8 mouse cellular contexts compared by ENCODE assay signal in the genomic region with DNA sequence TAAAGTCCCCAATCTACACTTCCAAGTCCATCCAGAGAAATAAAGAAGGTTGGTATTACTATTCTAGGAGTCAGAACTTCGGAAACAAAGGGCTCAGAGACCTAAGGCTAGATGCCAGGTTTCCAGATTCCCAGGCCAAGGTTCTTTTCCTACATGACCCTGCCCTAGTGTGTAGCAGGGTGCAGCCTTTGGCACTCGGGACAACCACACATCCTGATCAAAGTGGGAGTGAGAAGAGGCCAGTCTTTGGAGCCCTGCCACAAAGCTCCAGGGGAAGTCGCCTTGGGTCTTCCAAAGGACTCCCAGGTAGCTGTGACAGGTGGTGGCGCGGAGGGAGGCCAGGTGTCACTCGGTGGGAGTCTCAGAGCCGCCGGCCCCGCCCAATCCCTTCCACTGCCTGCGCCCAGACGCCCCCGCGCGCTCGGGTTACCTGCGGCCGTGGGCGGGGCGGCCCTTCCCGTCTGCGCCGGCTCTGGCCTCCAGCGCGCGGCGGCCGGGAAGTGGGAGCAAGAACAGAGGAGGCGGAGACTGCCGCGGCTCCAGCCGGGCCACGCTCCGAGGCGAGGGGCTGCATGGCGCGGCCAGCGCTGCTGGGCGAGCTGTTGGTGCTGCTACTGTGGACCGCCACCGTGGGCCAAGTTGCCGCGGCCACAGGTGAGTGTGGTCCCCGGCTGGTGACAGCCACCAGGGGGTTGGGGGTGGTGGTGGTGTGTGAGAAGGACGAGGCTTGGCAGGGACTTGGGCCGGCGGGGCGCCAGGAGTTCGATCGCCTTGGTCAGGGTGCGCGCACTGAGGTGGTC. TPM values are rescaled to one million over a fixed set of nuclear protein-coding genes. Genes with fewer than 3 reads are reported as not detected.
DNase-seq lines count a peak whose midpoint lies in the region; ATAC-seq and TF ChIP-seq lines count a peak whose summit lies in the region.

A gene (plus strand): TSS at position 489 of the 800 bp plus-strand sequence.

- 30% methylated on average over 34 of the region's 51 CpGs for WGBS in embryonic facial prominence, embryonic 13.5 days
- 12% methylated on average over 50 of the region's 51 CpGs for WGBS in heart, embryonic 12.5 days
- 25% methylated on average over 41 of the region's 51 CpGs for WGBS in kidney, embryonic 14.5 days
- 10% methylated on average over 50 of the region's 51 CpGs for WGBS in lung, embryonic 14.5 days

- H3K27me3 ChIP-seq in embryonic facial prominence, embryonic 13.5 days, result peaks cover 4% of the 10 kb centered on the region; the same call in 1 of the 2 replicates
- no peaks in the 10 kb centered on the region for H3K27me3 ChIP-seq in heart, embryonic 12.5 days (replicated peaks)
- no peaks in the 10 kb centered on the region for H3K27me3 ChIP-seq in kidney, embryonic 14.5 days (ENCODE audit: control insufficient read depth, insufficient read depth, low read length)
- no peaks in the 10 kb centered on the region for H3K27me3 ChIP-seq in lung, embryonic 14.5 days (ENCODE audit: insufficient read depth, low read length)

- H3K4me2 ChIP-seq in embryonic facial prominence, embryonic 13.5 days, result peak within 1 kb of the TSS; percentile 66
- H3K4me2 ChIP-seq in heart, embryonic 12.5 days, result peak within 1 kb of the TSS; percentile 72
- peak within 1 kb of the TSS; percentile 50 for H3K4me2 ChIP-seq in kidney, embryonic 14.5 days (replicated peaks; ENCODE audit: low read depth, low read length)
- peak within 1 kb of the TSS; percentile 64 for H3K4me2 ChIP-seq in lung, embryonic 14.5 days

- peak within 1 kb of the TSS; percentile 72 for H3K9ac ChIP-seq in embryonic facial prominence, embryonic 13.5 days
- H3K9ac ChIP-seq in heart, embryonic 12.5 days, result peak within 1 kb of the TSS; percentile 76
- peak within 1 kb of the TSS; percentile 69 for H3K9ac ChIP-seq in kidney, embryonic 14.5 days (ENCODE audit: low read depth, low read length)
- H3K9ac ChIP-seq in lung, embryonic 14.5 days, result peak within 1 kb of the TSS; percentile 62

- H3K36me3 ChIP-seq in embryonic facial prominence, embryonic 13.5 days, result no peaks in the 10 kb centered on the region
- H3K36me3 ChIP-seq in heart, embryonic 12.5 days, result no peaks in the 10 kb centered on the region
- H3K36me3 ChIP-seq in kidney, embryonic 14.5 days (ENCODE audit: control insufficient read depth, insufficient read depth, low read length), result no peaks in the 10 kb centered on the region
- H3K36me3 ChIP-seq in lung, embryonic 14.5 days (ENCODE audit: insufficient read depth), result no peaks in the 10 kb centered on the region

- peak; percentile 72 for ATAC-seq in embryonic facial prominence, embryonic 13.5 days (ENCODE audit: insufficient number of reproducible peaks, insufficient read depth, low FRiP score, low TSS enrichment, low read depth)
- ATAC-seq in heart, embryonic 12.5 days (ENCODE audit: insufficient number of reproducible peaks, low FRiP score), result peak; percentile 69
- peak; percentile 89 for ATAC-seq in kidney, embryonic 14.5 days (ENCODE audit: low FRiP score, low TSS enrichment)
- peak; percentile 89 for ATAC-seq in lung, embryonic 14.5 days (ENCODE audit: insufficient read depth)
- ATAC-seq in neutrophil, adult 5-6 weeks (ENCODE audit: extremely low read depth, insufficient number of reproducible peaks, low FRiP score, poor library complexity, severe bottlenecking), result no peak

- DNase-seq in 3T3-L1 (ENCODE audit: low read depth, low spot score), result peak; percentile 22
- peak; percentile 45 for DNase-seq in adrenal gland, postnatal 10 days
- DNase-seq in lung, embryonic 14.5 days, result peak; percentile 61
- peak; percentile 27 to 33 for DNase-seq in urinary bladder, adult 18-20 months (ENCODE audit: low spot score in 2 of 2)

- no peaks in the 10 kb centered on the region for H3K9me3 ChIP-seq in embryonic facial prominence, embryonic 13.5 days
- no peaks in the 10 kb centered on the region for H3K9me3 ChIP-seq in heart, embryonic 12.5 days (replicated peaks)
- H3K9me3 ChIP-seq in kidney, embryonic 14.5 days (ENCODE audit: control insufficient read depth, low read length), result no peaks in the 10 kb centered on the region
- no peaks in the 10 kb centered on the region for H3K9me3 ChIP-seq in lung, embryonic 14.5 days (ENCODE audit: low read depth, low read length)

- peak; percentile 10; the same call in 1 of the 2 replicates for TF ChIP-seq CTCF in lung, embryonic 14.5 days (IDR thresholded peaks at IDR 0.05; ENCODE audit: low read depth)

- peak within 1 kb of the TSS; percentile 53 for H3K4me3 ChIP-seq in embryonic facial prominence, embryonic 13.5 days
- H3K4me3 ChIP-seq in heart, embryonic 12.5 days, result peak within 1 kb of the TSS; percentile 71
- H3K4me3 ChIP-seq in kidney, embryonic 14.5 days (ENCODE audit: low read length), result peak within 1 kb of the TSS; percentile 50
- H3K4me3 ChIP-seq in lung, embryonic 14.5 days (ENCODE audit: low read depth, low read length), result peak within 1 kb of the TSS; percentile 53

- no peak within 1 kb of the TSS for H3K27ac ChIP-seq in embryonic facial prominence, embryonic 13.5 days
- H3K27ac ChIP-seq in heart, embryonic 12.5 days (ENCODE audit: poor library complexity, severe bottlenecking), result peak within 1 kb of the TSS; percentile 21; the same call in 1 of the 2 replicates
- H3K27ac ChIP-seq in kidney, embryonic 14.5 days (ENCODE audit: low read depth, low read length), result no peak within 1 kb of the TSS
- H3K27ac ChIP-seq in lung, embryonic 14.5 days (ENCODE audit: low read depth), result no peak within 1 kb of the TSS

- no peaks in the 10 kb centered on the region for H3K4me1 ChIP-seq in embryonic facial prominence, embryonic 13.5 days
- H3K4me1 ChIP-seq in heart, embryonic 12.5 days (replicated peaks), result no peaks in the 10 kb centered on the region
- H3K4me1 ChIP-seq in kidney, embryonic 14.5 days (ENCODE audit: control insufficient read depth, insufficient read depth, low read length), result no peaks in the 10 kb centered on the region
- H3K4me1 ChIP-seq in lung, embryonic 14.5 days (ENCODE audit: insufficient read depth), result no peaks in the 10 kb centered on the region

RNA-seq across cellular contexts. Expression of the gene that starts here (rescaled TPM):
- 1 to 10 TPM; 8.2 to 9.8 TPM for total RNA-seq in adrenal gland, postnatal 10 days (2021)
- polyA plus RNA-seq in embryonic facial prominence, embryonic 13.5 days (2015; fragmentation: Nextera tagmentation; extraction: Ambion mirVana), result 9.7 and 12.1 TPM in 2 replicates
- 23.9 and 24.2 TPM in 2 replicates for polyA plus RNA-seq in heart, embryonic 12.5 days (2016; fragmentation: Nextera tagmentation; extraction: Ambion mirVana)
- 19.0 and 27.0 TPM in 2 replicates for polyA plus RNA-seq in kidney, embryonic 14.5 days (2014; fragmentation: Nextera tagmentation; extraction: Ambion mirVana)
- polyA plus RNA-seq in lung, embryonic 14.5 days (2014; fragmentation: Nextera tagmentation; extraction: Ambion mirVana), result 30.6 and 35.3 TPM in 2 replicates
- 117 and 123 TPM in 2 replicates for total RNA-seq in neutrophil, adult 5-6 weeks (2017)

Comparison
In these comparisons a context has a peak if more than half of its experiments do, and no peak if none do; other contexts are left out.
1. RNA of the gene that starts here (total RNA-seq): 117 to 123 TPM in neutrophil, adult 5-6 weeks; 8.2 to 9.8 TPM in adrenal gland, postnatal 10 days; every median in the first group is over 10 times any median in the second.
2. Peak in every context shown above with its lines, with median percentiles within 50 percentile points of each other: DNase-seq, H3K4me2 ChIP-seq, H3K4me3 ChIP-seq and H3K9ac ChIP-seq.